Mouse (Mus musculus) Patski (cell line): ENCODE results near the gene Cry2. TPM values are rescaled to one million over a fixed set of nuclear protein-coding genes. Genes with fewer than 3 reads are reported as not detected.
"Not testable (repeated sequence)": the region's sequence is repeated elsewhere in the genome, so short reads cannot be mapped to it uniquely, and the experiment has no call there.

Experiments used
- ATAC-seq: fragments of 100-300 bp; one replicate; pipeline ENCODE4 v1.8.0; 2021
- CTCF ChIA-PET: fragments of 350-600 bp; sonication (Branson Sonifier 250); formaldehyde crosslinking; loops from one replicate; lab custom pipeline; 2022; ENCODE audit warnings: inconsistent platforms; lab: Charles Lee
- POLR2A ChIA-PET: fragments of 350-600 bp; sonication (Branson Sonifier 250); formaldehyde crosslinking; loops from one replicate; lab custom pipeline; 2022; ENCODE audit warnings: antibody characterized with exemption, inconsistent platforms; lab: Charles Lee
- DNase-seq: peaks from one replicate; pipeline ENCODE4 v3.0.0-alpha.2; 2011; ENCODE audit warnings: low read depth, low spot score
- H3K27me3 ChIP-seq: fragments of 371-371 bp; one replicate; pipeline ENCODE4 v1.5.1; 2021
- CTCF ChIP-seq: fragments of 100-300 bp; IDR thresholded peaks from one replicate; pipeline ENCODE4 v1.5.1; 2021
- in situ Hi-C: fragments of 300-500 bp; cut with MboI; formaldehyde crosslinking; loops from 3 replicates; pipeline ENCODE4 v1.11.1; 2018; ENCODE audit warnings: low pct_unique_long_range_greater_than_20kb, mixed read lengths
- polyA plus RNA-seq: library from polyadenylated mRNA; unstranded; gene quantifications from one replicate; pipeline ENCODE4 v1.2.3, GENCODE M21; 2021

The Cry2 gene
- polyA plus RNA-seq, 1 experiment from 2014 or later: 16.7 TPM

GRCm38 (mm10) chr2:92403776-92404319 lies 30.0 kb downstream of the Cry2 start:
- DNase-seq: no peak
- no peak for ATAC-seq
- POLR2A ChIA-PET: interaction anchor here (0.7 kb wide), 1 partner anchor 20 kb away, joined by 3 read pairs; no protein-coding TSS in a partner anchor
- TF ChIP-seq CTCF: no peak
- no peaks in the 10 kb centered on the region for H3K27me3 ChIP-seq
- in situ Hi-C loops: no loop called here
- CTCF ChIA-PET: no interaction called here

- no peak for TF ChIP-seq CTCF
- in situ Hi-C loops: no loop called here
- ChIA-PET CTCF (interaction anchor here (1.7 kb wide), 1 partner anchor 19 kb away, joined by 3 read pairs; no protein-coding TSS in a partner anchor), POLR2A (no interaction called here)
- no peak for ATAC-seq
- H3K27me3 ChIP-seq: no peaks in the 10 kb centered on the region
- no peak for DNase-seq
Measured at GRCm38 (mm10) chr2:92402591-92403326, 31.1 kb downstream of the Cry2 start.

GRCm38 (mm10) chr2:92401091-92401561 lies 32.7 kb downstream of the Cry2 start, which contains the start of gene Mapk8ip1:
Mapk8ip1 (minus strand) TSS chr2:92401263.
- H3K27me3 ChIP-seq: no peaks in the 10 kb centered on the region
- no peak for TF ChIP-seq CTCF
- in situ Hi-C loops: no loop called here
- ChIA-PET POLR2A (interaction anchor here (0.6 kb wide), 1 partner anchor 1650 kb away, joined by 4 read pairs; no protein-coding TSS in a partner anchor), CTCF (no interaction called here)
- ATAC-seq (no peak), DNase-seq (no peak)

- POLR2A ChIA-PET: no interaction called here
- CTCF ChIA-PET: interaction anchor here (1.8 kb wide), 1 partner anchor 21 kb away, joined by 6 read pairs; no protein-coding TSS in a partner anchor
- TF ChIP-seq CTCF: no peak
- ATAC-seq: no peak
- no peaks in the 10 kb centered on the region for H3K27me3 ChIP-seq
- in situ Hi-C loops: no loop called here
- no peak for DNase-seq
Measured at GRCm38 (mm10) chr2:92400682-92401081, 33.2 kb downstream of the Cry2 start.

- POLR2A ChIA-PET, ATAC-seq, in situ Hi-C loops, H3K27me3 ChIP-seq, DNase-seq: not testable (repeated sequence)
- CTCF ChIA-PET: interaction anchor here (1.2 to 1.8 kb wide), 2 partner anchors 22 to 25 kb away, joined by 3 to 6 read pairs; no protein-coding TSS in a partner anchor
Measured at GRCm38 (mm10) chr2:92399877-92400276, 34.0 kb downstream of the Cry2 start.

- peaks cover 4% of the 10 kb centered on the region for H3K27me3 ChIP-seq
- no peak for TF ChIP-seq CTCF
- no peak for DNase-seq
- in situ Hi-C loops: no loop called here
- CTCF ChIA-PET: no interaction called here
- no peak for ATAC-seq
- POLR2A ChIA-PET: no interaction called here
Measured at GRCm38 (mm10) chr2:92397436-92397835, 36.4 kb downstream of the Cry2 start.

- POLR2A ChIA-PET: no interaction called here
- ATAC-seq (no peak), DNase-seq (no peak)
- CTCF ChIA-PET: no interaction called here
- in situ Hi-C loops: no loop called here
- peaks cover 4% of the 10 kb centered on the region for H3K27me3 ChIP-seq
- no peak for TF ChIP-seq CTCF
Measured at GRCm38 (mm10) chr2:92395535-92395934, 38.3 kb downstream of the Cry2 start.

- no peak for ATAC-seq
- ChIA-PET CTCF (no interaction called here), POLR2A (no interaction called here)
- no peak for DNase-seq
- in situ Hi-C loops: no loop called here
- H3K27me3 ChIP-seq: peaks cover 4% of the 10 kb centered on the region
- TF ChIP-seq CTCF: no peak
Measured at GRCm38 (mm10) chr2:92392318-92393264, 41.3 kb downstream of the Cry2 start.

- CTCF ChIA-PET: no interaction called here
- POLR2A ChIA-PET: no interaction called here
- ATAC-seq (no peak), DNase-seq (no peak)
- in situ Hi-C loops: no loop called here
- TF ChIP-seq CTCF: no peak
- H3K27me3 ChIP-seq: peaks cover 4% of the 10 kb centered on the region
Measured at GRCm38 (mm10) chr2:92391703-92392317, 42.0 kb downstream of the Cry2 start.

GRCm38 (mm10) chr2:92391116-92391515 lies 42.7 kb downstream of the Cry2 start:
- ChIA-PET CTCF (no interaction called here), POLR2A (no interaction called here)
- in situ Hi-C loops: no loop called here
- ATAC-seq (no peak), DNase-seq (no peak)
- H3K27me3 ChIP-seq: peaks cover 4% of the 10 kb centered on the region
- no peak for TF ChIP-seq CTCF
